Mouse (Mus musculus) cerebellum, postnatal 4 days (tissue): ENCODE measurements around the gene Dkk3.
"Not testable (repeated sequence)": the region's sequence is repeated elsewhere in the genome, so short reads cannot be mapped to it uniquely, and the experiment has no call there.

ENCODE experiments used
- DNase-seq, 2 experiments: peaks; one replicate each; pipeline ENCODE4 v3.0.0; 2022; ENCODE audit warnings: low spot score in 2 of 2, mixed read lengths in 1 of 2

Dkk3 gene

GRCm38 (mm10) chr7:112169955-112170692, 11.3 kb upstream of the Dkk3 start:
- DNase-seq, result no peak

DNA sequence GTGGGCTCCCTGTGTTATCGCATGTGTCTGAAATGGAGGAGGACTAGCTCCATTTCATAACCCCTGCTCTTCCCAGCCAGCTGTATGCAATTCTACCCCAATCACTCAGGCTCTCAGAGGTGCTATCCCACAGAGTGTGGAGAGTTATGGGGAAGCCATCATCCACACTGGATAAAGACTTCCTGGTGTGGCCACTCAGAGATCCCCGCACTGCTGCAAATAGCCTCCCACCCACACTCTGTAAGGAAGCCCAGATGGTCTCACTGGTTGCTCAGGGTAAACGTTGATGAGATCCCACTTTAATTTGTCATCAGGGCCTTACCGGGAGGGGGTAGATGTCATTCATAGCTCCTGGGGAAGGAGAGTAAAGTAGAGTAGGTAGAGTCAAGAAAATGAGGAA, 6.7 kb upstream of the Dkk3 start:
- DNase-seq, result no peak

- DNase-seq, result not testable (repeated sequence)
These were observed 6.2 kb upstream of the Dkk3 start for GRCm38 (mm10) chr7:112165032-112165431.

DNA sequence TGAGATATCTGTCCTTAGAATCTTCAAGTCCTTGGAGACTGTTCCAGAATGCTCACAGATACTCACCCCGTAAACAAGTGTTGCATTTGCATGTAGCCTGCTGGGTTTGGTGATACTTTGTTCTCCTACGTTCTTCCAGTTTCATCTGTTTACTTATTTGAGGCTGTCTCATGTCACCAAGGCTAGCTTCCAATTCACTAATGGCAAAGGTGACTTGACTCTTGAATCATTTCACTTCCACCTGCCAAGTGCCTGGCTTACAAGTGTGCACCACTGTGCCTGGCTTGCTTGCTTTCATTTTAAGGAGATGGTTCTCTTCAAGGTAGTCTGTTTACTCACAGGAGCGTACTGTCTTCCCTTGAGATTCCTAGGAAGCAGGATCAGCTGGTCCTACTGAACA, 5.6 kb upstream of the Dkk3 start:
- DNase-seq, result no peak

GRCm38 (mm10) chr7:112159835-112160234, 978 bp upstream of the Dkk3 start:
- DNase-seq, result no peak

DNA sequence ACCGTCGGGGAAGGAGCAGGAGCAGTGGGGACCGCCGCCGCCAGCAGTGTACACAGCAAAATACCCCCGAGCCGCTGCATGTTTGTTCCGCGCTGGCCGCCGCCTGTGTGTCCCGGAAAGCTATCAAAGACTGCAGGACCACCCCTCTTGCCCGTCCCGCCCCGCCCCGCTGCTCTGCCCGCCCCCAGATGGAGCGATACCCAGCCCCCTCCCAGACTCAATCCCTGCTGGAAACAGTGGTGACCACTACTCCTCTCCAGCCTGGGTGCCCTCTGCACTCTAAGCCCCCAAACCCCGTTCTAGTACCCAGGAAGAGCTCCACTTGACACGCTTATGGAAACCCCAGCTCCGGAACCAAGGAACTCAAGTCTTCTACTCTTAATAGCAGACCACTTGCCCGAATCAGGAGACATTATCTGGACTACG, 528 bp downstream of the Dkk3 start:
- DNase-seq, result no peak

- no peak for DNase-seq
These were observed 1.1 kb downstream of the Dkk3 start for GRCm38 (mm10) chr7:112157584-112158315.

DNA sequence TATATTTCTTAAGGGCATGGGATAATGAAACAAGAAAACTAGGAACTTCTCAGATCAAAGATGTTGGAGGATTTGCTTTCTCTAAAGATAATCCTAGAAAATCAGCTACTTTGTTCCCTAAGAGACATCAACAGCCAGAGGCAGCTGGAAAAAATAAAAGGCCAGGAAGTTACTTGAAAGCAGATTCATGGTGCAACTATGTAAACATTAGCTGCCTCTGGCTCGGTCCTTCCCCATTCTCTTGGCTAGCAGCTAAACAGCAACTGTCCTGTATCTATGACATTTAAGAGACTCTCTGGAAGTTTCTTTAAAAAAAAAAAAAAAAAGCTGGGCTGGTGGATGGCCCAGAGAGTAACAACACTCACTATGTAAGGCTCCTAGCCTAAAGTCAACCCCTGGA, 3.7 kb downstream of the Dkk3 start:
- DNase-seq, result no peak

DNA sequence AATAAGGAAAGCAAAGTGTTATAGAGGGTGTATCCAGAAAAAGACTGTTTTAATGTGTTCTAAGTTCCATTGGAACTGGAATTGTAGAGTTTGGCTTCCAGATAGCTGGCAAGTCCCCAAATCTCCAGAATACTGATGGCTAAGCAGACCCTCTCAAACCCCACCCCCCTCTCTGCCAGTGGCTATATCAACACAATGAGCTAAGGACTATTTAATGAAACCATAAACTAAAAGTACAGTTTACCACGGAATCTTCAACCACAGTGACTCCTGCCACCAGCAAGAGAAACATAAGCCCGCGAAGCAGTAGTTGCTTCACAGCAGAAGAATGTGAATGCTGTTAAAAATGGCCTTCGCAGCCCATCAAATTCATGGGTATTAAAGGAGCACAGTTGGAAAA, 4.4 kb downstream of the Dkk3 start:
- no peak for DNase-seq

DNA sequence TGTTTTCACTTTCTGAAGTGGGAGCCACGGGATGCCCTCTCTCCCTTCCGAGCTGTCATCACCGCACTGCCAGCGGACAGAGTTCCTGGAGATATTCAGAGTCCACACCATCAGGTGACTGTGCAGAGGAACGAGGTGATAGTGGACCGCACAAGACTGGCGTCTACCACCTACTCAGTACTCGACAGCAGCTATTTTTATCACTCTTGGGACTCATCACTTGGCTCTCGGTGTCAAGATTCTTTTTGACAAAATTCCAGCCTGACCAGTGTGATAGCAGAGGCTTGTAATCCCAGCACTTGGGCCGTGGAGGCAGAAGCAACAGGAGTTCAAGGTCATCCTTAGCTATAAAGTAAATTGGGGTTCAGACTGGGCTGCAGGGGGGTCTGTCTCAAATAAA, 9.7 kb downstream of the Dkk3 start:
- no peak for DNase-seq

- DNase-seq, result no peak
These were observed 10.9 kb downstream of the Dkk3 start for GRCm38 (mm10) chr7:112147979-112148378.

GRCm38 (mm10) chr7:112144646-112145179, 14.1 kb downstream of the Dkk3 start:
- DNase-seq, result no peak

- no peak for DNase-seq
These were observed 14.9 kb downstream of the Dkk3 start for GRCm38 (mm10) chr7:112143978-112144377.

GRCm38 (mm10) chr7:112143090-112143500, 15.8 kb downstream of the Dkk3 start:
- no peak for DNase-seq

GRCm38 (mm10) chr7:112142616-112143015, 16.2 kb downstream of the Dkk3 start:
- no peak for DNase-seq

GRCm38 (mm10) chr7:112140725-112141124, 18.1 kb downstream of the Dkk3 start:
- no peak for DNase-seq

DNA sequence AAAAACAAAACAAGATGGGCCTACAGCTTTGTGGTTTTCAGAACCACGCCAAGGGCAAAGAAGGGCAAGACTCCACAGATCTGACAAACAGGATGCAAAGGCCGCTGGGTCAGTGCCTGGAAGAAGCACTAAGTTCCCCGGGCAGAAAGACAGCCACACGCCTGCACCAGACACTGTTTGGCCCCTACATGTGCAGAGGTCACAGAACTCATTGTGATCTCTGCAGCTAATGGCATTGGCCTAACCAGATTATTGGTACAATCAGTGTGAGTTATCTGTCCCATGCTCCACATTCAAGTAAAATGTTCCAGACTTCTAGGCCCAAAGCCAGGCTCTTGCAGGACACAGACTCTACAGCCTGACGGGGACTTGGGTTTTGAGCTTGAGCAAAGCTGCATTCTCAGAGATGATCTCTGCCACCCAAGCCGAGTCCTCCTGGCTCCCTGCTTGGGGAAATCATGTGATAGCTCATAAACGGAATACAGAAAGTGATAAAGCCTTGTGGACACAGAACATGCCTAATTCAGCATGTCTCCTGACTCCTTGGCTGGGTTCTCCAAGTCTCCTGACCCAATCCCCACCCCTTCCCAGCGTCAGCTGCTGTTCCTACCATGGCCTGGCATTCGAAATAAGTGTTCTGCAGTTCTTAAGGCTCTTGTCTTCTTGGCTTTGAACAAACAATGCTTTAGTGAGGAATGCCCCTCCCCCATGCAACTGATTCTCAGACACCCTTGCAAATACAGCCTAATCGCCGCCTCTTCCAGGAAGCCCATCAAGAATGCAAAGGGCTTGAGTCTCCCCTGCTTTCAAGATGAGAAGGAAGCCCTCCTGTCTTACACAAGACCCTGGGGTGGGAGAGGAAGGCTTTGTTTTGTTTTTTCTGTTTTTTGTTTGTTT, 20.1 kb downstream of the Dkk3 start:
- no peak for DNase-seq

- DNase-seq, result no peak
These were observed 20.7 kb downstream of the Dkk3 start for GRCm38 (mm10) chr7:112138168-112138508.

- DNase-seq, result no peak
These were observed 22.3 kb downstream of the Dkk3 start for GRCm38 (mm10) chr7:112136537-112136936.

DNA sequence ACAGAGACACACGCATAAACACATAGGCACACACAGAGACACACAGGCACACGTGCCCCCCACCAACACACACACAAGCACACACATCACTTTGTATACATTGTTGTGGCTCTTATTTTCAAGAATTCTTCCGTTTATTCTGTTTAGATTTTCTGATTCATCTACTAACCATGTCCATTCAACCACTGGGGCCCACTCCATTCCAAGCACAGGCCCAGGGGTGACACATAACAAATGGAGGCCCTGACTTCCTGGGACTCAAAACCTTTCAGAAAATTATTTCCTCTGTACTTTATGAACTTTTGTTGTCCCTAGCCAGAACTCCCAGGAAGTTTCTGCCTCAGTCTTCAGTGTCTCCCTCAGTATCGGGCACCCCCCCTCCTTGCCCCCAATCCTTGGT, 23.7 kb downstream of the Dkk3 start:
- DNase-seq, result no peak

- no peak for DNase-seq
These were observed 25.6 kb downstream of the Dkk3 start for GRCm38 (mm10) chr7:112133277-112133676.

DNA sequence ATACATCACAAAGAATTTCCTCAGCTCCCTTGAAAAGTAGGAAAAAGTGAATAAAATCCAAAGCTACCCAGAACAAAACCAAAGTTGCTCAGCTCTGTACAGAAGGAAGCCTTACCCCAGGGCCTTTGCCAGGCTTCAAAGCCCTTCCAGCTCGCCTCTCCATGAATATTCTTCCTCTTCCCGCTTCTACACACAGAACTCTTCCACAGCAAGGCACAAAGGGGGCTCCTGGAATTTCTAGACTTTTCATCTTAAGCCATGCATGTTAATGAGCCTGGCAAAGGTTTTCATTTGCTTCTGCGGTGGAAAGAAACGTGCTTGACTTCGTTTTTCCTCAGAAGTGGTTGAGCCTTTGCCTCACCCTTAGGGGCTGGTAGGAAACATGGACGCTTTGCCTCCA, 26.9 kb downstream of the Dkk3 start:
- DNase-seq, result no peak
